Mouse (Mus musculus) MEL (cell line): ENCODE measurements at regions not wholly inside any gene's neighbourhood (a gene's known extent, or its start where the extent isn't known, plus 50 kb on each side); places are given as distances from the start of the nearest gene placed in this dataset.

Experiments used
- CTCF ChIP-seq, 3 experiments: IDR thresholded peaks in 2 of 3; conservative IDR thresholded peaks in 1 of 3; 2 replicates each; pipeline ENCODE4 v1.5.1; 2011 to 2012; ENCODE audit warnings: low read length in 3 of 3, low read depth in 2 of 3, mild to moderate bottlenecking in 2 of 3, improper control_type of control experiment in 1 of 3, inconsistent platforms in 1 of 3, mixed read lengths in 1 of 3, moderate library complexity in 1 of 3; ENCODE audit not compliant: control insufficient read depth in 1 of 3, insufficient read depth in 1 of 3, poor library complexity in 1 of 3, severe bottlenecking in 1 of 3
- EP300 ChIP-seq, 2 experiments: IDR thresholded peaks; 2 replicates each; pipeline ENCODE4 v1.6.1; 2011; ENCODE audit warnings: improper control_type of control experiment in 2 of 2, low read length in 2 of 2, low read depth in 1 of 2, mild to moderate bottlenecking in 1 of 2
- POLR2A ChIP-seq, 2 experiments: IDR thresholded peaks; 2 replicates each; pipeline ENCODE4 v1.6.1; 2011 to 2012; ENCODE audit warnings: low read length in 2 of 2, mild to moderate bottlenecking in 2 of 2, control low read depth in 1 of 2, improper control_type of control experiment in 1 of 2, low read depth in 1 of 2, moderate library complexity in 1 of 2; ENCODE audit not compliant: control insufficient read depth in 1 of 2, insufficient read depth in 1 of 2, poor library complexity in 1 of 2

DNA sequence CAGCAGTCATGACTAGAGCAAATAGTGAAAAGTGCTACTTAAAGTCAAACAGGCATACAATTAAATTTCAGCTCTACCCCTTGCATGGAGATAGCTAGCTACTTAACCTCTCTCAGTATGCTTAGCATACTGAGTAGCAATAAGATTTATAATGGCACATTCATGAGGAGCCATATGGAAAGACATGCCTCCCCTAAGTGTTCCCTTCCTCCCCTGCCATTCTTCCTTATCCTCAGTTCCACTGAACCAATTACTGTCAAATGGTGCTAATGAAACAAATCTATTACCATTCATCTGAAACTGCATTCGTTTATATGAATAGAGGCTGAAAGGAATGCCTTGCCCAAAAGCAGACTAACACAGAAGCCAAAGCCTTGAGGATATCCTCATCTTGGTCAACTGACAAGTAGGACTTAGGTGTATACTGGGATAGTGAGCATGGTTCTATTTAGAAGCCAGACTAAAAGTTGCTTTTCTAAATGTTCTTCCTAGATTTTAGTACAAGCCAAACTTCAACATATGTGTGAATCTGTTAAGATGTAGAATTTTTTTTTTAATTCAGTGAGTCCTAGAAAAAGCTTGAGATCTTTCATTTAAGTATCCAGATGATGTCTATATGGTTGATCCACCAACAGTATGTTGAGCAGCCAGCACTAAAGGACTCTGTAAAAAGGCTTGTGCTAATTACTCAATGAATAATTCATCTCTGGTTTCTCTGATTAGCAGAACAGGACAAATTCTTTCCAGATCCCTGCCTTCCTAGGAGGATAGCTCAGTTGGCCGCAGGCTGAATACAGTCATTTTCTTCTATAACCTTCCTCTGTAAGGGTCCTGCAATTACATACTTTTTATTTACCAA lies 368.7 kb downstream of the Tmem135 start:
- TF ChIP-seq EP300 (IDR thresholded peaks at IDR 0.05; ENCODE audit: low read depth in 1 of 2, low read length in 2 of 2) = no peak
- no peak for TF ChIP-seq POLR2A (IDR thresholded peaks at IDR 0.05; ENCODE audit: control insufficient read depth in 1 of 2, insufficient read depth in 1 of 2, low read depth in 1 of 2, low read length in 2 of 2, poor library complexity in 1 of 2)
- no peak for TF ChIP-seq CTCF (IDR thresholded peaks at IDR 0.05 in 2 of 3, conservative IDR thresholded peaks at IDR 0.05 in 1 of 3; ENCODE audit: control insufficient read depth in 1 of 3, insufficient read depth in 1 of 3, low read depth in 2 of 3, low read length in 3 of 3, poor library complexity in 1 of 3, severe bottlenecking in 1 of 3)
